Mouse (Mus musculus) kidney, adult 18-20 months (tissue): ENCODE results near the gene C1galt1c1.
A peak's percentile ranks its signal among the peaks of the same experiment; 100 is the strongest.

ENCODE experiments used
- DNase-seq: peaks from one replicate; pipeline ENCODE4 v3.0.0; 2021

C1galt1c1 gene

GRCm38 (mm10) chrX:38634801-38635637 is at the start of gene C1galt1c1:
Gene C1galt1c1, minus strand, starts transcription at chrX:38635087.
- DNase-seq, result peak; percentile 92

GRCm38 (mm10) chrX:38681972-38682371 is 47.1 kb upstream of the C1galt1c1 start:
- no peak for DNase-seq

- no peak for DNase-seq
Observed at GRCm38 (mm10) chrX:38669111-38669903, 34.4 kb upstream of the C1galt1c1 start.

GRCm38 (mm10) chrX:38656206-38656883 is 21.5 kb upstream of the C1galt1c1 start:
- no peak for DNase-seq

- DNase-seq, result no peak
Observed at GRCm38 (mm10) chrX:38654681-38655080, 19.8 kb upstream of the C1galt1c1 start.

GRCm38 (mm10) chrX:38653181-38653580 is 18.3 kb upstream of the C1galt1c1 start:
- no peak for DNase-seq

- no peak for DNase-seq
Observed at GRCm38 (mm10) chrX:38651167-38651566, 16.3 kb upstream of the C1galt1c1 start.

GRCm38 (mm10) chrX:38650404-38651039 is 15.6 kb upstream of the C1galt1c1 start:
- no peak for DNase-seq

- DNase-seq, result no peak
Observed at GRCm38 (mm10) chrX:38642183-38642582, 7.3 kb upstream of the C1galt1c1 start.

GRCm38 (mm10) chrX:38641435-38641834 is 6.5 kb upstream of the C1galt1c1 start:
- DNase-seq, result no peak

- DNase-seq, result no peak
Observed at GRCm38 (mm10) chrX:38635638-38635931, 698 bp upstream of the C1galt1c1 start.

GRCm38 (mm10) chrX:38600995-38601369 is 33.9 kb downstream of the C1galt1c1 start:
- no peak for DNase-seq

GRCm38 (mm10) chrX:38600177-38600994 is 34.5 kb downstream of the C1galt1c1 start, which contains the start of gene Mcts1:
Gene Mcts1, plus strand, starts transcription at chrX:38600578.
- peak; percentile 73 for DNase-seq

GRCm38 (mm10) chrX:38593180-38593889 is 41.6 kb downstream of the C1galt1c1 start:
- DNase-seq, result no peak

GRCm38 (mm10) chrX:38591749-38592148 is 43.1 kb downstream of the C1galt1c1 start:
- DNase-seq, result no peak

GRCm38 (mm10) chrX:38589827-38590226 is 45.1 kb downstream of the C1galt1c1 start:
- DNase-seq, result peak; percentile 33

- DNase-seq, result no peak
Observed at GRCm38 (mm10) chrX:38583261-38583660, 51.6 kb downstream of the C1galt1c1 start.

GRCm38 (mm10) chrX:38581140-38581539 is 53.7 kb downstream of the C1galt1c1 start:
- DNase-seq, result no peak
